In genomic region chr12:110349621-110350020, GRCm38 (mm10) we compare ENCODE assay signal across 22 mouse cellular contexts.
"Had no signal": no experiment of that assay in that cellular context is flagged by ENCODE, and none has a peak within 500 bp of the region (broad histone marks: within the 10 kb centered on the region; RNA-seq: fewer than 3 reads in every experiment).

No protein-coding gene starts in this region.

- H3K36me3 ChIP-seq: liver, embryonic 15.5 days; lung, embryonic 15.5 days; midbrain, embryonic 10.5 days; midbrain, embryonic 12.5 days; neural tube, embryonic 13.5 days; neural tube, embryonic 15.5 days had no signal

- H3K9me3 ChIP-seq: liver, embryonic 15.5 days; lung, embryonic 15.5 days; midbrain, embryonic 10.5 days; midbrain, embryonic 12.5 days; neural tube, embryonic 13.5 days; neural tube, embryonic 15.5 days had no signal

- H3K27ac ChIP-seq: liver, embryonic 15.5 days; lung, embryonic 15.5 days; midbrain, embryonic 10.5 days; midbrain, embryonic 12.5 days; neural tube, embryonic 13.5 days; neural tube, embryonic 15.5 days had no signal

- DNase-seq: liver, postnatal 0 days; lung, adult 2 months; lung, postnatal 14 days; lung, postnatal 4 days; midbrain, embryonic 14.5 days; retina, postnatal 1 day; right cerebral cortex, adult 18-20 months; right cerebral cortex, postnatal 25 days; right cerebral cortex, postnatal 4 days; spleen, adult 18-20 months; thymus, adult 18-20 months; thymus, postnatal 14 days; thymus, postnatal 4 days had no signal

- H3K9ac ChIP-seq: liver, embryonic 15.5 days; liver, postnatal 0 days; lung, embryonic 15.5 days; midbrain, embryonic 12.5 days; neural tube, embryonic 13.5 days; neural tube, embryonic 15.5 days had no signal

- H3K4me3 ChIP-seq: liver, embryonic 15.5 days; lung, embryonic 15.5 days; midbrain, embryonic 10.5 days; midbrain, embryonic 12.5 days; myocyte; neural tube, embryonic 13.5 days; neural tube, embryonic 15.5 days had no signal

- H3K27me3 ChIP-seq: liver, embryonic 15.5 days; lung, embryonic 15.5 days; midbrain, embryonic 12.5 days; neural tube, embryonic 13.5 days; neural tube, embryonic 15.5 days had no signal

- ATAC-seq: liver, postnatal 0 days; lung, postnatal 0 days; midbrain, embryonic 16.5 days had no signal

- H3K4me2 ChIP-seq: liver, embryonic 15.5 days; lung, embryonic 15.5 days; midbrain, embryonic 12.5 days; neural tube, embryonic 13.5 days; neural tube, embryonic 15.5 days had no signal

- H3K4me1 ChIP-seq: liver, embryonic 15.5 days; lung, embryonic 15.5 days; midbrain, embryonic 10.5 days; midbrain, embryonic 12.5 days had no signal
